Mouse (Mus musculus): ENCODE results near the gene Dnajc22. TPM values are rescaled to one million over a fixed set of nuclear protein-coding genes. Genes with fewer than 3 reads are reported as not detected.

Gene Dnajc22
- polyA plus RNA-seq, 1 experiment from 2014 or later = 1.2 TPM

DNA sequence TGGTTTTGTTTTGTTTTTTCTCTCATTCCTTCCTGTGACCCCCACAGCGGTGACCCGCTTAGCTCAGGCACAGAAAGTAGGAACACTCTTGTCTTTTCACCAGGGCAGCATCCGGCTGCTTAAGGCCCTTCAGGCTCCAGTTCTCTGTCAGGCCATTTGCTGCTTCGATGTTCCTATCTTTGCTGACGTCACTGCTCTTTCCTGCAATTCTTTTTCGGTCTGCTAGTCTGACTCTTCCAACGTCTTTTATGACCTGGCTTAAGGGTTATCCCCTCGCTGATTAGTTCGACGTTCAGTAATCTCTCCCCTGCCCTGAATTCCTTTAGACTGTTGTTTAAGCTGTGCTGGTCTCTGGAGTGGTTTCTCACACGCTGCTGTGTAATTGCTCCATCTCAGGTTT lies 23.6 kb downstream of the Dnajc22 start:
- Histone ChIP-seq H3K36me3 (no peaks in the 10 kb centered on the region), H3K9ac (peak overlapping the region; percentile 48; the same call in 1 of the 2 replicates), H3K4me2 (peak overlapping the region; percentile 11; the same call in 1 of the 2 replicates), H3K4me1 (replicated peaks) (peaks cover 30% of the 10 kb centered on the region), H3K4me3 (no peak overlapping the region), H3K9me3 (replicated peaks) (no peaks in the 10 kb centered on the region), H3K27ac (ENCODE audit: poor library complexity, severe bottlenecking) (peak overlapping the region; percentile 81), H3K27me3 (replicated peaks) (no peaks in the 10 kb centered on the region)
- WGBS = 24% methylated on average over 11 of the region's 11 CpGs
- peak; percentile 62 for ATAC-seq (ENCODE audit: insufficient number of reproducible peaks, low FRiP score)

DNA sequence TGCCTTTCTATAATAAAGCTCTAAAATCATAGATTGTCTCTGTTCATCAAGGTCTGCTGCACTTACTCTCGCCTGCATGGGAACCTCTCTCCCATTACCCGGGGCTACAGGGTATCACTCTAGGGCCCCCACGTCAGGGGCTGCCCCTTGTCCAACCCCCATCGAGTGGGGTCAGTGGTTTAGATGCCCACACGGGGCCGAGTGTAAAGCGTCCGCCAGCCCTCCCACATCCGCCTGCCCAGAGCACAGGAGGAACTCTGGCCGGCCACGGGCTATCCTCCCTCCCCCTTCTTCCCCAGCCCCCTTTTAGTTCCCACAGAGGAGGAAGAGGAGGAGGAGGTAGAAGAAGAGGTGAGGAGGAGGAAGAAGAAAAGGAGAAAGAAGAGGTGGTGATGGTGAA lies 27.8 kb downstream of the Dnajc22 start:
- Histone ChIP-seq H3K4me2 (peak overlapping the region; percentile 49), H3K4me1 (replicated peaks) (peaks cover 24% of the 10 kb centered on the region), H3K36me3 (no peaks in the 10 kb centered on the region), H3K27ac (ENCODE audit: poor library complexity, severe bottlenecking) (peak overlapping the region; percentile 60; the same call in 1 of the 2 replicates), H3K9me3 (replicated peaks) (no peaks in the 10 kb centered on the region), H3K4me3 (peak overlapping the region; percentile 5; the same call in 1 of the 2 replicates), H3K27me3 (replicated peaks) (no peaks in the 10 kb centered on the region), H3K9ac (peak overlapping the region; percentile 50; the same call in 1 of the 2 replicates)
- WGBS = 8% methylated on average over 11 of the region's 11 CpGs
- ATAC-seq (ENCODE audit: insufficient number of reproducible peaks, low FRiP score) = no peak

DNA sequence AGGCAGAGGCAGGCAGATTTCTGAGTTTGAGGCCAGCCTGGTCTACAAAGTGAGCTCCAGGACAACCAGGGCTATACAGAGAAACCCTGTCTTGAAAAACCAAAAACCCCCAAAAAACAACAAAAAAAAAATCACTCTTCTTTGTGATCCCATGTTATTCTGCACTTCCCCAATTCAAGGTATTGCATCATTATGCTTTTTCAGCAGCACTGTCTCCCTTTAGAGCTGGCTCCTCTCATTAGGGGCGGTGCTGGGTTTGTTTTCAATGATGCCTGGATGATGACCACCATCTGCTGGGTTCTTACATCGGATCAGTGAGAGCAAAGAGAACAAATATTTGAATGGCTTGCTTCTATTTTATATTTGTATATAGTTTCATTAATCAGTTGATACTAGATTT lies 29.7 kb downstream of the Dnajc22 start:
- ATAC-seq (ENCODE audit: insufficient number of reproducible peaks, low FRiP score) = no peak
- WGBS = 85% methylated on average over 2 of the region's 2 CpGs
- Histone ChIP-seq H3K9me3 (replicated peaks) (no peaks in the 10 kb centered on the region), H3K9ac (no peak overlapping the region), H3K4me2 (no peak overlapping the region), H3K36me3 (no peaks in the 10 kb centered on the region), H3K4me3 (no peak overlapping the region), H3K4me1 (replicated peaks) (peaks cover 15% of the 10 kb centered on the region), H3K27me3 (replicated peaks) (no peaks in the 10 kb centered on the region), H3K27ac (ENCODE audit: poor library complexity, severe bottlenecking) (no peak overlapping the region)

DNA sequence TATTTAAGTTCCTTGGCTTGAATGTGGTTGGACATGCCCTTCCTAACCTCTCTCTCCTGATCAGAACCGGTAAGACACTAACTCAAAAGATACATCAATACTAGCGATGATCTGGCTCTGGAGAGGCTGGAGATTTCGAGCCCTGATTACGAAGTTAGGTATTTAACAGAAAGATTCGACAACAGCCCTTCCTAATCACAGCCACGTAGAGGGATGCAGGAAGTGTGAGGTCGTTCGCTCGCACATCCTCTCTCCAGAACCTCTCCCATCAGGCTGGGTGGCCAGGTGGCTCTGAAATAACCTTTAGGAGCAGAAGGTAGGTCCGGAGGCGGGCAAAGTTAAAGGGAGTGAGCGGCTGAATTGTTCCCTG lies 32.7 kb downstream of the Dnajc22 start, which contains the start of gene Spats2:
Gene Spats2, plus strand, starts transcription at position 206 of the 370 bp plus-strand sequence.
- Histone ChIP-seq H3K9ac (peak within 1 kb of the TSS; percentile 94), H3K9me3 (replicated peaks) (no peaks in the 10 kb centered on the region), H3K4me3 (peak within 1 kb of the TSS; percentile 76), H3K36me3 (0 out of 2 replicates have a peak, but pooled peaks cover 5% of the 10 kb centered on the region), H3K27me3 (replicated peaks) (no peaks in the 10 kb centered on the region), H3K27ac (ENCODE audit: poor library complexity, severe bottlenecking) (peak within 1 kb of the TSS; percentile 88), H3K4me2 (peak within 1 kb of the TSS; percentile 72), H3K4me1 (replicated peaks) (peaks cover 30% of the 10 kb centered on the region)
- WGBS = 2% methylated on average over 12 of the region's 12 CpGs
- ATAC-seq (ENCODE audit: insufficient number of reproducible peaks, low FRiP score) = no peak

DNA sequence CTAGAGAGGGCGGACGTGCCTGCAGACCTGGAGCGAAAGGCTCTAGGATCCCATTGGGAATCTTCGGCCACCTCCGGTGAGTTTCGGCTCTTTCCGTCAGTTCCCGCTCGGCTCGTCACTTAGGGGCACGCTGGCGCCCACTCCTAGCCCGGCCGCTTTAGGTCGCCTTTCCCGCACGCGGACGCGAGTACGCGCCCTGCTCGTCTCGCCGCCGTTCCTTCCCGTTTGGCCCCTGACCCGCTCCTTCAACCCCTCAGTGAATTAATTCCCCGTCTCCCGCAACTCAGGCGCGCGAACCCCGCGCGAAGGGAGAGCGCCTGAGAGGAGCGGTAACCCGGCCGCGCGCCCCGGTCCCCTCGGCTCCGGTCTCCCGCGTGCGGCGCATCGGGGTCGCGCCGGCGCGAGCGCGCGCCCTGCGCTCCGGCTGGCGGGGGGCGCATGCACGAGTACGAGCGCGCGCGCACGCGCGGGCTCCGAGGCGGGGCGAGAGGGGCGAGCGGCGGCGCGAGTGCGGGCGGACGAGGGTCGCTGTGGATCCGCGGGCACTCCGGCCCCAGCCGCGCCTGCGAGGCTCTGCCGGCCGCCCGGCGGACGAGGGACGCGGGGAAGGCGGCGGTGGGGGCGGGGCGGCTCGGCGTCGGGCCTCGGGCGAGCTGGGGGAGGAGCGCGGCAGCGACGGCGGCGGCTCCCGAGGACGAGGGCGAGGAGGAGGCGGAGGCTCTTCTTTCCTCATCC lies 33.3 kb downstream of the Dnajc22 start:
- Histone ChIP-seq H3K9ac (peak overlapping the region; percentile 94), H3K36me3 (peaks cover 5% of the 10 kb centered on the region; the same call in 1 of the 2 replicates), H3K9me3 (replicated peaks) (no peaks in the 10 kb centered on the region), H3K4me3 (peak overlapping the region; percentile 76), H3K4me1 (replicated peaks) (peaks cover 29% of the 10 kb centered on the region), H3K27me3 (replicated peaks) (no peaks in the 10 kb centered on the region), H3K4me2 (peak overlapping the region; percentile 72), H3K27ac (ENCODE audit: poor library complexity, severe bottlenecking) (peak overlapping the region; percentile 88)
- ATAC-seq (ENCODE audit: insufficient number of reproducible peaks, low FRiP score) = peak; percentile 77
- under 1% methylated on average over 98 of the region's 115 CpGs for WGBS

DNA sequence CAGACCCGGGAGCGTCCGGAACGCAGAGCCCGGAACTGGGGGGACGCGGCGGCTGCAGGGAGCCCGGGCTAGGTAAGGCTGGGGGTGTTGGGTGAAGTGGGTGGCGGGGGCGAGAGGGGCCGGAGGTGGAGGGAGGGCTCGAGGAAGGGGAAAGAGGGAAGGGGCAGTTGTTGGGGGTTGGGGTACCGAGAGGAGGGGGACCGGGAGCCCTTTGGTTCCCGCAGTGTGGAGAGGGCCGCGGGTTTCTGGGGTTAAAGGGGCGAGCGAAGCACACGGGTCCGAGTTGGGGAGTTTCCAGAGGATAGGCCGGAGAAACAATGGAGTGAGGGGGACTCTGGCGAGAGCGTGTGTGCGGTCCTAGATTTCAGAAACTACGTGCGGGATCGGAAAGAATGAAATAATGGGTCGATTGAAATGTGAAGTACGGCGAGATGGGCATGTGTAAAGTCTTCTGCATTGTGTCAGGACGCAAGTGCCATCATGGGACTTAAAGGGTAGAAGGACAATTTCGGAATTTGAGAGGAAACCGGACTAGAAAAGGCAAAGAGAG lies 33.9 kb downstream of the Dnajc22 start:
- H3K4me3 ChIP-seq = peak overlapping the region; percentile 76
- peak overlapping the region; percentile 94 for H3K9ac ChIP-seq
- WGBS = under 1% methylated on average over 34 of the region's 35 CpGs
- H3K4me2 ChIP-seq = peak overlapping the region; percentile 72
- H3K27ac ChIP-seq (ENCODE audit: poor library complexity, severe bottlenecking) = peak overlapping the region; percentile 88
- H3K36me3 ChIP-seq = peaks cover 10% of the 10 kb centered on the region; the same call in 1 of the 2 replicates
- no peaks in the 10 kb centered on the region for H3K9me3 ChIP-seq (replicated peaks)
- no peaks in the 10 kb centered on the region for H3K27me3 ChIP-seq (replicated peaks)
- H3K4me1 ChIP-seq (replicated peaks) = peaks cover 32% of the 10 kb centered on the region
- ATAC-seq (ENCODE audit: insufficient number of reproducible peaks, low FRiP score) = peak; percentile 15; the same call in 1 of the 2 replicates

DNA sequence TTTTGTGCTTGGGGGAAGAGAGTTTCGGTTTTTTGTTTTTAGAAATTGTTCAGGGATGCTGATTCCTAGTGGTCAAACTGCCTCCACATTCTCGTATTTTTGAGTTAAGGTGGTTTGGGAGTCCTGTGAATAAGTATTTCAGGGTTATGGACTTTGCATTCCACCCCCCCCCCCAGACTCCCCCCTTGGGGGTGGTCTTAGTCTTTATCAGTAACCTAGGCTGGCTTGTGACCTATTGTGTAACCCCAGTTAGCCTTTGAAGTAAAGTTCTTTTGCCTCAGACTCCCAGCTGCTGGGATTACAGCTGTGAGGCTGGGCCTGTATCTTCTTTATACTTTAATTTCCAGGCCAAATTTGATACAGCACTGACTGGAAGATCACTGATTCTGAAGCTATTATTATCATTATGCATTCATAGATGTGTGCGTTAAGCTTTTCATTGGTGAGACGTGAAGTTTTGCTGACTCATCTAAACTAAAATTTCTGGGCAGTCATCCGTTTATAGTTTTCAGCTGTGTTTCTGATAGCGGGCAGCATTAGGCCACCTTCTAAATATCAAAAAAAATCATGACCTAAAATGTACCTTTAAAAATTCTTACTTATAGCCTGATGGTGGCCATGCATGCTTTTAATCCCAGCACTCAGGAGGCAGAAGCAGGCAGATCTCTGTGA lies 35.0 kb downstream of the Dnajc22 start:
- Histone ChIP-seq H3K36me3 (peaks cover 10% of the 10 kb centered on the region; the same call in 1 of the 2 replicates), H3K27me3 (replicated peaks) (no peaks in the 10 kb centered on the region), H3K4me2 (peak overlapping the region; percentile 72), H3K9ac (peak overlapping the region; percentile 37; the same call in 1 of the 2 replicates), H3K27ac (ENCODE audit: poor library complexity, severe bottlenecking) (no peak overlapping the region), H3K9me3 (replicated peaks) (no peaks in the 10 kb centered on the region), H3K4me3 (peak overlapping the region; percentile 76), H3K4me1 (replicated peaks) (peaks cover 32% of the 10 kb centered on the region)
- WGBS = 64% methylated on average over 6 of the region's 6 CpGs
- no peak for ATAC-seq (ENCODE audit: insufficient number of reproducible peaks, low FRiP score)

DNA sequence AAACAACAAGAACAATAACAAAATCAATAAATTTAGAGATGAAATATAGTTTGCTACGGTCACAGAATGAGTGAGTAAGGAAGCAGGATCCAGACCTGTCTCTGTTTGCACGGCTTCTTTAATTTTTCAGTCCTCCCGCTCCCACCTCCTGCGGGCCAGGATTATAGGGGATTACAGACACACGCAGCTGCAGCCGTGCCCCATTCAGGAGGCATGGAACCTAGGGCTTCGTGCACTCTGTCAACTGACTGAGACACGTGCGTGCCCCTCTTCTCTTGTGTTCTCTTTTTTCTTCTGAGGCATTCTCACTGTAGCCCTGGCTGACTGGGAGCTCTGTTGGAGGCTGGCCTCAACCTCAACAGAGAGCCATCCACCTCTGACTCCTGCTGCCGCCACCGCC lies 36.5 kb downstream of the Dnajc22 start:
- peak overlapping the region; percentile 26 for H3K4me2 ChIP-seq
- no peaks in the 10 kb centered on the region for H3K9me3 ChIP-seq (replicated peaks)
- H3K27me3 ChIP-seq (replicated peaks) = no peaks in the 10 kb centered on the region
- H3K4me1 ChIP-seq (replicated peaks) = peaks cover 39% of the 10 kb centered on the region
- WGBS = 73% methylated on average over 11 of the region's 11 CpGs
- peak overlapping the region; percentile 34; the same call in 1 of the 2 replicates for H3K9ac ChIP-seq
- no peak overlapping the region for H3K27ac ChIP-seq (ENCODE audit: poor library complexity, severe bottlenecking)
- H3K36me3 ChIP-seq = peaks cover 16% of the 10 kb centered on the region
- ATAC-seq (ENCODE audit: insufficient number of reproducible peaks, low FRiP score) = no peak
- H3K4me3 ChIP-seq = no peak overlapping the region

DNA sequence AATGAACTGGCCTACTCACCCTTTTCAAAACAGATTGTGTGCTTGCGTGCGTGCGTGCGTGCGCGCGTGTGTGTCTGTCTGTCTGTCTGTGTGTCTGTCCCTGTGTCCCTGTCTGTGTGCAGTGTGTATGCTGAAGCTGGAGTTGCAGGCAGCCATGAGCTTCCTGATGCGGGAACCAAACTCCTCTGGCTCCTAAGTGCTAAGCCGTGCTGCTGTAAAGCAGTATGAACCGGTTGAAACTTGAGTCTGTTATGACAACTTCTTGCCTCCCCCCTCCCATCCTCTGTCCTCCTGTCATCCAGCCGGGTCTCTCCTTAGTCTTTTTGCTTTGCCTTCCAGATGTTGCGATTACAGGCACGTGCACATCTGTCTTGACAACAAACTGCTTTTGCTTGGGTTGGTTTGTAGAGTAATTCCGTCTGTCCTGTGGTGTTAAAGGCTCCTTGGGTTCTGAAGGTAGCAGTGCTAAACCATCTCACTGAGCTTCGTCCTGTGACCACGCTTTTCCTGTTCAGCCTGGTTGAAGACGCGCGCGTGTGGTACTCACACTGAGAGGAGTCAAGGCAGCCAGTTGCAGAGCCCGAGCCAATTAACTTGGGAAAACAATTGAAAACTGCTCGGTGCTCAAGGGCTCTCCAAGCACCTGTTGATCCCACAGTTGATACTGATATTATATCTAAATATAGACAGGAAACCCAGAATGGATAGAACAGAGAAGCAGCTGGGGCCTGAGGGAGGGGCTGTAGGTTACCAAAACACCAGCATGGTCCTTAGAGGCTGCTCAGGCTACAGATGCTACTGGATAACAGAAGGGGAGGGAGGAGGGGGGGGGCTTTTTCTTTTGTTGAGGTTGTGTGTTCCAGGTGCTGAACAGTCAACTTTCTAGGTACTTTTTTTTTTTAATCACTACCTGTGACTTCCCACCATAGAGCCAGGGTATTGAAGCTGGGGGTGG lies 37.3 kb downstream of the Dnajc22 start:
- peaks cover 17% of the 10 kb centered on the region for H3K36me3 ChIP-seq
- peak overlapping the region; percentile 26 for H3K4me2 ChIP-seq
- H3K9ac ChIP-seq = peak overlapping the region; percentile 34; the same call in 1 of the 2 replicates
- H3K27ac ChIP-seq (ENCODE audit: poor library complexity, severe bottlenecking) = peak overlapping the region; percentile 16; the same call in 1 of the 2 replicates
- no peaks in the 10 kb centered on the region for H3K27me3 ChIP-seq (replicated peaks)
- no peaks in the 10 kb centered on the region for H3K9me3 ChIP-seq (replicated peaks)
- no peak overlapping the region for H3K4me3 ChIP-seq
- ATAC-seq (ENCODE audit: insufficient number of reproducible peaks, low FRiP score) = no peak
- 62% methylated on average over 22 of the region's 22 CpGs for WGBS
- peaks cover 43% of the 10 kb centered on the region for H3K4me1 ChIP-seq (replicated peaks)

DNA sequence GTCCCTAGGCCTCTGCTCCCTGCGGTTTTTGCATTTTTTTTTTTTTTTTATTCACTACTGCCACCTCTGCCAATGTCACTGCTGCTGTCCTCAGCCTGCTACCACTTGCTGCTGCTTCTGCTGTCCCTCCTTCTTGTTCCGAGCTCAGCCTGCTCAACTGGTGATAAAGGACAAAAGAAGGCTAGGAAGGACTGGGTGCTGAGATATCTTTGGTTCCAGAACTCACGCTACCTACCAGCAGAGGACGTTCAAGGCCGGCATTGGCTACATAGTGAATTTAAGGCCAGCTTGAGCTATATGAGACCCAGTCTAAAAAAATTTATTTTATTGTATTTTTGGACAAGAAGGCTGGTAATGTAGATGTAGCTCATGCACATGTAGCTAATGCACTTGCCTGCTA lies 45.4 kb downstream of the Dnajc22 start:
- H3K4me1 ChIP-seq (replicated peaks) = peaks cover 52% of the 10 kb centered on the region
- no peak overlapping the region; the same call in 1 of the 2 replicates for H3K9ac ChIP-seq
- peaks cover 9% of the 10 kb centered on the region; the same call in 1 of the 2 replicates for H3K9me3 ChIP-seq (replicated peaks)
- H3K36me3 ChIP-seq = peaks cover 25% of the 10 kb centered on the region
- H3K27me3 ChIP-seq (replicated peaks) = no peaks in the 10 kb centered on the region
- 50% methylated on average over 5 of the region's 5 CpGs for WGBS
- H3K27ac ChIP-seq (ENCODE audit: poor library complexity, severe bottlenecking) = peak overlapping the region; percentile 56; the same call in 1 of the 2 replicates
- ATAC-seq (ENCODE audit: insufficient number of reproducible peaks, low FRiP score) = no peak; the same call in 1 of the 2 replicates
- no peak overlapping the region for H3K4me3 ChIP-seq
- no peak overlapping the region for H3K4me2 ChIP-seq

Data from heart, embryonic 12.5 days (tissue).